In genomic region chrX:134718524-134718923, GRCm38 (mm10) we compare ENCODE assay signal across 8 mouse cellular contexts. TPM values are rescaled to one million over a fixed set of nuclear protein-coding genes. Genes with fewer than 3 reads are reported as not detected.
DNase-seq lines count a peak whose midpoint lies in the region; ATAC-seq and TF ChIP-seq lines count a peak whose summit lies in the region.

No protein-coding gene starts in this region.

- no peaks in the 10 kb centered on the region for H3K9me3 ChIP-seq in forebrain, postnatal 0 days (ENCODE audit: low read length)
- H3K9me3 ChIP-seq in liver, postnatal 0 days (ENCODE audit: low read length), result no peaks in the 10 kb centered on the region
- no peaks in the 10 kb centered on the region for H3K9me3 ChIP-seq in neural tube, embryonic 13.5 days

- H3K4me3 ChIP-seq in forebrain, postnatal 0 days (ENCODE audit: low read depth, low read length), result peak overlapping the region; percentile 50
- H3K4me3 ChIP-seq in layer of hippocampus, adult 2 months, result peak overlapping the region; percentile 69
- H3K4me3 ChIP-seq in liver, postnatal 0 days (ENCODE audit: low read depth, low read length), result peak overlapping the region; percentile 45
- H3K4me3 ChIP-seq in neural tube, embryonic 13.5 days, result peak overlapping the region; percentile 51

- no peak for TF ChIP-seq CTCF in forebrain, postnatal 0 days (IDR thresholded peaks at IDR 0.05; ENCODE audit: low read depth)
- no peak for TF ChIP-seq CTCF in layer of hippocampus, adult 2 months (conservative IDR thresholded peaks at IDR 0.05)
- TF ChIP-seq CTCF in liver, postnatal 0 days (IDR thresholded peaks at IDR 0.05; ENCODE audit: low read depth), result no peak

- H3K36me3 ChIP-seq in forebrain, postnatal 0 days (ENCODE audit: insufficient read depth), result no peaks in the 10 kb centered on the region
- H3K36me3 ChIP-seq in liver, postnatal 0 days (replicated peaks; ENCODE audit: insufficient read depth, low read length), result no peaks in the 10 kb centered on the region
- H3K36me3 ChIP-seq in neural tube, embryonic 13.5 days, result peaks cover 15% of the 10 kb centered on the region

- peak overlapping the region; percentile 49 for H3K4me2 ChIP-seq in forebrain, postnatal 0 days (ENCODE audit: low read depth)
- peak overlapping the region; percentile 76 for H3K4me2 ChIP-seq in liver, postnatal 0 days (ENCODE audit: low read depth, low read length)
- peak overlapping the region; percentile 60 for H3K4me2 ChIP-seq in neural tube, embryonic 13.5 days

- H3K9ac ChIP-seq in forebrain, postnatal 0 days, result peak overlapping the region; percentile 69
- no peak overlapping the region; the same call in 1 of the 2 replicates for H3K9ac ChIP-seq in liver, postnatal 0 days (replicated peaks)
- H3K9ac ChIP-seq in neural tube, embryonic 13.5 days, result peak overlapping the region; percentile 82

- no peak for TF ChIP-seq EP300 in liver, postnatal 0 days (IDR thresholded peaks at IDR 0.05; ENCODE audit: low read depth)

- H3K27ac ChIP-seq in forebrain, postnatal 0 days (ENCODE audit: low read depth, low read length), result peak overlapping the region; percentile 94
- H3K27ac ChIP-seq in layer of hippocampus, adult 2 months, result peak overlapping the region; percentile 90
- H3K27ac ChIP-seq in liver, postnatal 0 days (ENCODE audit: low read depth), result 0 out of 2 replicates have a peak overlapping the region, but pooled peaks have one; percentile 57
- H3K27ac ChIP-seq in neural tube, embryonic 13.5 days (replicated peaks), result peak overlapping the region; percentile 96

- 32% methylated on average over 14 of the region's 14 CpGs for WGBS in forebrain, postnatal 0 days
- WGBS in liver, postnatal 0 days (ENCODE audit: insufficient replicate concordance), result 24% methylated on average over 14 of the region's 14 CpGs
- 20% methylated on average over 14 of the region's 14 CpGs for WGBS in neural tube, embryonic 13.5 days

- H3K4me1 ChIP-seq in forebrain, postnatal 0 days (ENCODE audit: insufficient read depth), result no peaks in the 10 kb centered on the region
- H3K4me1 ChIP-seq in liver, postnatal 0 days (ENCODE audit: insufficient read depth), result 0 out of 2 replicates have a peak, but pooled peaks cover 2% of the 10 kb centered on the region
- peaks cover 6% of the 10 kb centered on the region; the same call in 1 of the 2 replicates for H3K4me1 ChIP-seq in neural tube, embryonic 13.5 days (replicated peaks)

- DNase-seq in Muller cell, postnatal 12 days (ENCODE audit: inconsistent ontology term), result peak; percentile 69
- peak; percentile 48 to 59 for DNase-seq in cerebellum, adult 18-20 months
- DNase-seq in forebrain, postnatal 0 days, result peak; percentile 81
- DNase-seq in heart, postnatal 4 days, result peak; percentile 79
- peak; percentile 39 to 46 for DNase-seq in layer of hippocampus, adult 2 months (ENCODE audit: low spot score in 2 of 2)
- DNase-seq in liver, postnatal 0 days, result peak; percentile 49
- DNase-seq in thymus, postnatal 25 days, result peak; percentile 33

- peak; percentile 87 for ATAC-seq in forebrain, postnatal 0 days
- ATAC-seq in liver, postnatal 0 days, result peak; percentile 68
- ATAC-seq in neural tube, embryonic 13.5 days (ENCODE audit: low read depth), result peak; percentile 90

- H3K27me3 ChIP-seq in forebrain, postnatal 0 days (ENCODE audit: insufficient read depth, low read length), result no peaks in the 10 kb centered on the region
- no peaks in the 10 kb centered on the region for H3K27me3 ChIP-seq in liver, postnatal 0 days (ENCODE audit: insufficient read depth, low read length)
- no peaks in the 10 kb centered on the region for H3K27me3 ChIP-seq in neural tube, embryonic 13.5 days

RNA-seq across cellular contexts. Expression of gene Armcx1, which starts 0.8 kb away (rescaled TPM):
- 62.0 and 64.1 TPM in 2 replicates for total RNA-seq in forebrain, postnatal 0 days (2014; rRNA removed)
- 21.0 and 37.5 TPM in 2 replicates for polyA plus RNA-seq in forebrain, postnatal 0 days (2015; fragmentation: Nextera tagmentation; extraction: Ambion mirVana)
- 10 to 100 TPM; 17.0 to 18.8 TPM for total RNA-seq in heart, postnatal 4 days (2021)
- total RNA-seq in layer of hippocampus, adult 2 months (2021), result 10 to 100 TPM; 49.1 to 56.7 TPM
- 3.8 and 3.9 TPM in 2 replicates for polyA plus RNA-seq in liver, postnatal 0 days (2015; fragmentation: Nextera tagmentation; extraction: Ambion mirVana)
- 88.0 and 88.5 TPM in 2 replicates for polyA plus RNA-seq in neural tube, embryonic 13.5 days (2015; fragmentation: Nextera tagmentation; extraction: Ambion mirVana)

RNA-seq across cellular contexts. Expression of gene Armcx4, which starts 32.2 kb away (rescaled TPM):
- total RNA-seq in forebrain, postnatal 0 days (2014; rRNA removed), result 16.7 and 26.6 TPM in 2 replicates
- 4.4 and 5.9 TPM in 2 replicates for polyA plus RNA-seq in forebrain, postnatal 0 days (2015; fragmentation: Nextera tagmentation; extraction: Ambion mirVana)
- total RNA-seq in heart, postnatal 4 days (2021), result 10 to 100 TPM; 42.8 to 47.1 TPM
- 10 to 100 TPM; 34.6 to 35.4 TPM for total RNA-seq in layer of hippocampus, adult 2 months (2021)
- 0.46 and 0.61 TPM in 2 replicates for polyA plus RNA-seq in liver, postnatal 0 days (2015; fragmentation: Nextera tagmentation; extraction: Ambion mirVana)
- 5.6 and 5.7 TPM in 2 replicates for polyA plus RNA-seq in neural tube, embryonic 13.5 days (2015; fragmentation: Nextera tagmentation; extraction: Ambion mirVana)

RNA-seq across cellular contexts. Expression of gene Armcx6, which starts 32.7 kb away (rescaled TPM):
- total RNA-seq in forebrain, postnatal 0 days (2014; rRNA removed), result 28.1 and 31.6 TPM in 2 replicates
- polyA plus RNA-seq in forebrain, postnatal 0 days (2015; fragmentation: Nextera tagmentation; extraction: Ambion mirVana), result 30.8 and 40.9 TPM in 2 replicates
- total RNA-seq in heart, postnatal 4 days (2021), result 10 to 100 TPM in 1 of 2 experiments, 1 to 10 TPM in 1; 8.5 to 12.7 TPM
- 1 to 10 TPM; 7.0 to 7.6 TPM for total RNA-seq in layer of hippocampus, adult 2 months (2021)
- 2.6 and 3.0 TPM in 2 replicates for polyA plus RNA-seq in liver, postnatal 0 days (2015; fragmentation: Nextera tagmentation; extraction: Ambion mirVana)
- polyA plus RNA-seq in neural tube, embryonic 13.5 days (2015; fragmentation: Nextera tagmentation; extraction: Ambion mirVana), result 32.5 and 33.8 TPM in 2 replicates

RNA-seq across cellular contexts. Expression of gene Armcx3, which starts 37.9 kb away (rescaled TPM):
- 66.5 and 68.5 TPM in 2 replicates for total RNA-seq in forebrain, postnatal 0 days (2014; rRNA removed)
- polyA plus RNA-seq in forebrain, postnatal 0 days (2015; fragmentation: Nextera tagmentation; extraction: Ambion mirVana), result 57.7 and 68.4 TPM in 2 replicates
- 10 to 100 TPM; 56.7 to 63.6 TPM for total RNA-seq in heart, postnatal 4 days (2021)
- total RNA-seq in layer of hippocampus, adult 2 months (2021), result 10 to 100 TPM; 77.5 to 89.8 TPM
- polyA plus RNA-seq in liver, postnatal 0 days (2015; fragmentation: Nextera tagmentation; extraction: Ambion mirVana), result 10.8 and 12.0 TPM in 2 replicates
- 73.3 and 80.0 TPM in 2 replicates for polyA plus RNA-seq in neural tube, embryonic 13.5 days (2015; fragmentation: Nextera tagmentation; extraction: Ambion mirVana)

Comparison
In these comparisons a context has a peak if more than half of its experiments do, and no peak if none do; other contexts are left out.
1. Peak in every context shown above with its lines: DNase-seq, ATAC-seq, H3K4me3 ChIP-seq and H3K27ac ChIP-seq.